Mouse (Mus musculus) frontal cortex, postnatal 10 days (tissue): Measurements from ENCODE around the gene Phf1.
A peak's percentile ranks its signal among the peaks of the same experiment; 100 is the strongest.

Source experiments
- DNase-seq, 2 experiments: peaks; one replicate each; pipeline ENCODE4 v3.0.0; 2022; ENCODE audit warnings: low spot score in 2 of 2, mixed read lengths in 1 of 2

Phf1 gene

GRCm38 (mm10) chr17:26950560-26951288 is 17.9 kb downstream of the Phf1 start:
- DNase-seq = no peak

- peak; percentile 83 to 89 for DNase-seq
Observed at GRCm38 (mm10) chr17:26951406-26951805, 18.6 kb downstream of the Phf1 start.

GRCm38 (mm10) chr17:26951952-26952877 is 19.4 kb downstream of the Phf1 start:
- DNase-seq = no peak

GRCm38 (mm10) chr17:26953201-26953600 is 20.3 kb downstream of the Phf1 start:
- no peak for DNase-seq

- no peak for DNase-seq
Observed at GRCm38 (mm10) chr17:26953726-26954125, 20.9 kb downstream of the Phf1 start.

- DNase-seq = no peak
Observed at GRCm38 (mm10) chr17:26956309-26956708, 23.5 kb downstream of the Phf1 start.

- DNase-seq = peak in 1 of 2 experiments; percentile 13
Observed at GRCm38 (mm10) chr17:26956895-26957294, 24.0 kb downstream of the Phf1 start.

- no peak for DNase-seq
Observed at GRCm38 (mm10) chr17:26957872-26958271, 25.0 kb downstream of the Phf1 start.

GRCm38 (mm10) chr17:26958880-26959279 is 26.0 kb downstream of the Phf1 start:
- peak in 1 of 2 experiments; percentile 20 for DNase-seq

GRCm38 (mm10) chr17:26959815-26960214 is 27.0 kb downstream of the Phf1 start:
- DNase-seq = no peak

GRCm38 (mm10) chr17:26961572-26962240 is 28.9 kb downstream of the Phf1 start:
- peak in 1 of 2 experiments; percentile 9 for DNase-seq

GRCm38 (mm10) chr17:26966993-26967392 is 34.1 kb downstream of the Phf1 start:
- peak in 1 of 2 experiments; percentile 8 for DNase-seq

GRCm38 (mm10) chr17:26967477-26967876 is 34.6 kb downstream of the Phf1 start:
- peak in 1 of 2 experiments; percentile 8 for DNase-seq

- peak in 1 of 2 experiments; percentile 10 for DNase-seq
Observed at GRCm38 (mm10) chr17:26968200-26968611, 35.4 kb downstream of the Phf1 start.

- no peak for DNase-seq
Observed at GRCm38 (mm10) chr17:26969257-26969656, 36.4 kb downstream of the Phf1 start.

GRCm38 (mm10) chr17:26970221-26970620 is 37.4 kb downstream of the Phf1 start:
- DNase-seq = peak in 1 of 2 experiments; percentile 8

- DNase-seq = peak in 1 of 2 experiments; percentile 13
Observed at GRCm38 (mm10) chr17:26971247-26971905, 38.5 kb downstream of the Phf1 start.

GRCm38 (mm10) chr17:26972107-26972506 is 39.3 kb downstream of the Phf1 start:
- DNase-seq = no peak

- peak; percentile 94 to 95 for DNase-seq
Observed at GRCm38 (mm10) chr17:26972703-26973574, 40.1 kb downstream of the Phf1 start, which contains the start of gene Zbtb9. TSS of gene Zbtb9 (plus strand) at chr17:26973167.

- no peak for DNase-seq
Observed at GRCm38 (mm10) chr17:26974547-26974946, 41.7 kb downstream of the Phf1 start.
